Mouse (Mus musculus): ENCODE results near the gene Fto.

Fto gene

GRCm38 (mm10) chr8:91324916-91325315, 11.6 kb downstream of the Fto start:
- no peak for DNase-seq

- no peak for DNase-seq
Measured at GRCm38 (mm10) chr8:91326018-91326417, 12.7 kb downstream of the Fto start.

- DNase-seq = no peak
Measured at GRCm38 (mm10) chr8:91326946-91327345, 13.6 kb downstream of the Fto start.

GRCm38 (mm10) chr8:91327471-91328205, 14.3 kb downstream of the Fto start:
- no peak for DNase-seq

GRCm38 (mm10) chr8:91329056-91329455, 15.7 kb downstream of the Fto start:
- no peak for DNase-seq

GRCm38 (mm10) chr8:91329461-91329850, 16.1 kb downstream of the Fto start:
- DNase-seq = no peak

- no peak for DNase-seq
Measured at GRCm38 (mm10) chr8:91338389-91339154, 25.2 kb downstream of the Fto start.

GRCm38 (mm10) chr8:91339651-91340050, 26.3 kb downstream of the Fto start:
- DNase-seq = no peak

- no peak for DNase-seq
Measured at GRCm38 (mm10) chr8:91340746-91341145, 27.4 kb downstream of the Fto start.

GRCm38 (mm10) chr8:91342196-91342595, 28.9 kb downstream of the Fto start:
- DNase-seq = no peak

- no peak for DNase-seq
Measured at GRCm38 (mm10) chr8:91342798-91343197, 29.5 kb downstream of the Fto start.

GRCm38 (mm10) chr8:91344659-91345058, 31.3 kb downstream of the Fto start:
- no peak for DNase-seq

- DNase-seq = no peak
Measured at GRCm38 (mm10) chr8:91347146-91347545, 33.8 kb downstream of the Fto start.

- no peak for DNase-seq
Measured at GRCm38 (mm10) chr8:91347595-91347994, 34.3 kb downstream of the Fto start.

- DNase-seq = no peak
Measured at GRCm38 (mm10) chr8:91349816-91350215, 36.5 kb downstream of the Fto start.

GRCm38 (mm10) chr8:91350628-91351027, 37.3 kb downstream of the Fto start:
- DNase-seq = no peak

GRCm38 (mm10) chr8:91352598-91352997, 39.3 kb downstream of the Fto start:
- DNase-seq = no peak

GRCm38 (mm10) chr8:91353062-91353461, 39.7 kb downstream of the Fto start:
- DNase-seq = no peak

GRCm38 (mm10) chr8:91353907-91354306, 40.6 kb downstream of the Fto start:
- no peak for DNase-seq

- DNase-seq = peak in 1 of 2 experiments; percentile 24
Measured at GRCm38 (mm10) chr8:91355301-91355905, 42.1 kb downstream of the Fto start.

- no peak for DNase-seq
Measured at GRCm38 (mm10) chr8:91355956-91356699, 42.8 kb downstream of the Fto start.

GRCm38 (mm10) chr8:91357493-91358014, 44.2 kb downstream of the Fto start:
- DNase-seq = no peak

GRCm38 (mm10) chr8:91358016-91358415, 44.7 kb downstream of the Fto start:
- no peak for DNase-seq
